Mouse (Mus musculus): ENCODE data around the gene Syt12.

DNA sequence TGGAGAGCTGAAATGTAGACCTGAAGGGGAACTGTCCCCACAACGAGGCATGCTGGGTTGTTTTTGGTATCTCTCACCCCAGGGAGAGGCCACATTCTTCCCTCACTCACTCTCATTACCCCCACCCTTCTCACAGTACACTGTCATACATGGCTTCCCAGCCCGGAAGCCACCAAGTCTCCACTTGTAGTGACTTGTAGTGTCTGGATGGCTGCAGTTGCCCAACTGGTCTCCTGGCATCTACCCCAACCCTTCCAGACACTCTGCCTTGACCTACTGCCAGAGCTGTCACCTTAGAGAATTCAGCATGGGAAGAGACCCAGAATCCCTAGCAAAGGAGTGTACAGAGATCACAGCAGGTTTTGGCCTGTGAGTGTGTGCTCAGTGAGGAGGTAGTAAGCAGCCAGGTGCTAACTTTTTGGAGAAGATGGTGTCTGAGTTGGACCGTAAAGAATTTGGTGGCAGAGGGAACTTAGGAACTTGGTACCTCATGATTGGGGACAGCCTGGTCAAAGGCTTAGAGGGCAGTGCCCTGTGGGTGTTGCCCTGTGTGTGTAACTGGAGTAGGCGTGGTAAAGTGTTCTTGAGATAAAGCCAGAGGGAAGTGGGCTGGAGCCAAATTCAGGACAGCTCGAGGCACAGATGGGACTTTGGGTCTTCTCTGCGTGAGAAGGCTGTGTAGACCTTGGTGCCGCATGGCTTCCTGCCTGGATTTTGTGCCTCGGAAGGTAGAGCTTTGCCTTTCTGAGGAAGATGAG lies 56.9 kb downstream of the Syt12 start:
- TF ChIP-seq POLR2A (IDR thresholded peaks at IDR 0.05; ENCODE audit: low read depth, low read length) (no peak), CTCF (IDR thresholded peaks at IDR 0.05; ENCODE audit: borderline replicate concordance, insufficient read depth, low read length) (no peak)
